Mouse (Mus musculus): ENCODE data around the gene Bex3.

The Bex3 gene

DNA sequence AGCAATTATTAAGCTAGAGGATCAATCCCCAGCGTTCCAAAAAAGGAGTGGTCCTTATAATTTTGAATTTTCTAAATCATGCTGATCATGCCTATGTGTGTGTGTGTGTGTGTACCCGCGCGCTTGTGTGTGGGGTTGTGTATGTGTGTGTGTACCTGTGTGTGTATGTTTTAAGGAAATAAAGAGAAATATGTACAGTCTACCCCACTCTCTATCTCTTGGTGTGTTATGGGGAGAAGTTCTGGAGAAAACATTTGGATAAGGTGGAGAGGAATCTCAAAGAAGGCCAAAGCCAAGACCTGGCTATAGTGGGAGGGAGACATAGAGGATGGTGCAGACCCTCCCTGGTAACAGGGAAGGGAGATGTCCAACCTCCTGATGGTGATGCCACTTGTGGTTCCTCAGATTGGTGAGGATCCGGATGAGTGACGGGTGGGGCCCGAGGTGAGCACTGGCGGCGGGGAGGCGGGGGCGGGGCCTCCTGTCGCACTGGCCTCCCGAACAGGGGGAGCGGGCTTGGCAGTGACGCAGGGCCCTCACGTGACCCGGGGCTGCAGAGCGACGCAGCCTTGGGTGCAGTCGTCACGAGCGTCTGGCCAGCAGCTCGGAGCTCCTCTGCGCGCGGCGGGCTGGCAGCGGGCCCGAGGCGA, at the start of gene Bex3:
TSS of gene Bex3 (plus strand) at position 511 of the 650 bp plus-strand sequence.
- DNase-seq, result peak; percentile 61

DNA sequence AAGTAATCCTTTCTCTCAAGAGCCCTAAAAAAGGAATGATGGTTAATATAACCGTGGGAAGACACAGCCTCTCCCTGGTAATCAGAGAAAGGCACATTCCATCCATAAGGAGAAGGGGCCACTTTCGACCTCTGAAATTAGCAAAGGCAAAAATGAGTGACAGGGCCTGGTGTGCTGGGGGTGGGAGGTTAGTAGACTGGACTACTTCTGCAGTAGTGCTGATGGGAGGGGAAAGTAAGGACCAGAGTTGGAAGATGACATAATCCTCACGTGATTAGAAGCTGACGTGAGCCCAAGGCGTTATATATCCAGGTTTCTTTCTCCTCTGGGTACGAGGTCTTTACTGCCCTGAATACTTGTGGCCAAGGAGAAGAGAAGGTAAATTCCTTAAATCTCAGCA, 46.3 kb upstream of the Bex3 start:
- DNase-seq, result no peak

DNA sequence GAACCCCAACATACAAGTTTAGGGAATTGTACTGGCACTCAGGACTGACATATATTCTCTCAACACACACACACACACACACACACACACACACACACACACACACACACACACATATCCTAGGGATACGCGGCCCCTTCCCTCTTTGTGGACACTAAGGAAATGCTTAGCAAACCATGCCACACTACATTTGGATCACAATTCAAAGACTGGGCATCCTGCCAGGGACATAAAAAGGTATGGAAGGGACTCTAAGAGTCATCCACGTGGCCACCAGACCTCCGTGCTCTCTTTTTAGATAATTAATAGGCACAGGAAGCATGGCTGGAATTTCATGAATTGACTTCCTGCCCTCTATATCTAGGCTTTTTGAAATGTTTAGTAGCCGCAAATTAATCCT, 42.3 kb upstream of the Bex3 start:
- DNase-seq, result peak; percentile 49

DNA sequence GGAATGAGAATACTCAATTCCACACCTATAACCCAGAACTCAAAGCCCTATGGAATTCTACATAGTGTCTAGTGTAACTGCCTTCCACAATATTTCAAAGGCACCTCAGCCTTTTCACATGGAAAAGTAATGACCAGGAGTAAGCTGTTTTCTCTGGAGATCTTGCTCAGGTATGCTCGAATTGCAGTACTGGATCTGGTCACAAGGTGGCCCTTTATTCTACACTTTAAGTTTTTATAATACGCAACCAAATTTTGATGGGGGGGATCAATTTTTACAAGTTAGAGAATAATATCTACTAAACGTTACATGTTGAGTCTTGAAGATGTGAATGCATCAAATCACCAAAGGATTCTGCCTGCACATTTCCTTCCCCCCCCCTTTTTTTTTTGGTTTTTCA, 31.9 kb upstream of the Bex3 start:
- DNase-seq, result peak; percentile 66

DNA sequence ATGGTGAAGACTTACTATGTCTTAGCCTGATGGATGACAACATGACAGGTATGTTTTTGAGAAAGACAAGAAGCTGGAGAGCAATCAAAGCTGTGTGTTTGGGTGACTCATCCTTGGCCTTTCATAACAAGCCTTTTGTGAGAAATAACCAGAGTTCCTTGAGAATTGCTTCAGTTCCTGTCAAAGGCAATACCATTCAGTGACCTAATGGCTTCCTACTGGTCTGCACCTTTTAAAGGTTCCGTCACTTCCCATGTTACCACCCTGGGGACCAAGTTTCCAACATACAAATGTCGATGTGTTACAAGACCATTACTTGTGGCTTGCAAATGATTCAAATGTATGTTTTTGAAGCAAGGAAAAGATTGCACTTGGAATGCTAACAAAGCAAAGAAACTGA, 26.9 kb upstream of the Bex3 start:
- no peak for DNase-seq

DNA sequence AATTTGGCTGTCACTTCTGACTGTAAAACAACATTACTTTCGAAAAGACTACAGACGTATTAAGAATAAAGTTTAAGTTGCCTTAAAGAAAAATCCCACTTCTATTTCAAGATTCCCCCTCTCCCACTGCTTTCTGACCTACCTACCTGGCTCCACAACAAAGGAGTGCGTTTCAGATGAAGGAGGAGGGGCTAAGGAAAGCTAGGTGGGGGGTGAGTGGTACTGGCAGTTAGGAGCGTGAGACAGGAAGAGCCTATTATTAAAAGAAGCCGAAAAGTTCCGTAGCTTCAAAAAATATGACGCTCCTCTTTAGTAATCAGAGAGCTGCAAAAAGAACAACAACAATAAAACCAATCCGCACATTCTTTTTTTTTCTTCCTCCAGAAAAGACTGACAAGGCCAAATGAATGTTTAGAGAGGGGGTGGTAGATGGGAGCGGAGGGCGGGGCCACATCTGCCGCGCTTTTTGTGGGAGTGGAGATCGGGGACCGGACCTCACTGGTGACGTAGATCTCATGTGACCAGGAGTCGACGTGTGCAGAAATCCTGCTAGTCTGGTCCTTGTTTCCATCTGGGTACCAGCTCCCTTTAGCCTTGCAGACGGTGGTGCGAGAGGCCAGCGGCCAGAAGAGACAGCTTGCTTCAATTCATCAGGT, 25.4 kb upstream of the Bex3 start, which contains the start of gene Tceal9:
TSS of gene Tceal9 (plus strand) at position 506 of the 656 bp plus-strand sequence.
- peak; percentile 88 for DNase-seq

DNA sequence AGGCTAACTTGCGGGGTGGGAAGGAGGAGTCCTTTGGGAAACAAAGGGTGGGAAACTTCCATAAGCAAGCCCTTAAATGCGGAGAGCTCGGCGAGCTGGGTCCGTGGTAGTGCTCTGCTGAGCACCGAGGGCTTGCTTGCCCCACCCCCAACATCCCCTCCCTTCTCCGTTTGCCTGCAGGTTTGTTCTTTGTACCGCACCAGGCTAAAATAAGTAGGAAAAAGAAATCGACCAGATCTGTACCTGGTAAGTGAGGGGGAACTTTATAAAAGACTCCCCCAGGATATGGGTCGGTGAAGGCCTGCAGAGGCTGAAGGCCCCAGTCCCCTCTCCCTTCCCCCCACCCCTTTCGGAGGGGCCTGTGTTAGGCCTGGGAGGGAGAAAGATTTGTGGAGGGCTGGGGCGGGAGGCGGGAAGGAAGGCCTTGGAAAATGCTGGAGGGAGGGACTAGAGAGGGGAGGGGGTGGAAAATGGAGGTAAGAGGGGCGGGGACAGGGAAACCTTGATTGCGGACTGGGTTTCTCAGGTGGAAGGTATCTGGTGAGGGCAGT, 24.5 kb upstream of the Bex3 start:
- peak; percentile 58 for DNase-seq

DNA sequence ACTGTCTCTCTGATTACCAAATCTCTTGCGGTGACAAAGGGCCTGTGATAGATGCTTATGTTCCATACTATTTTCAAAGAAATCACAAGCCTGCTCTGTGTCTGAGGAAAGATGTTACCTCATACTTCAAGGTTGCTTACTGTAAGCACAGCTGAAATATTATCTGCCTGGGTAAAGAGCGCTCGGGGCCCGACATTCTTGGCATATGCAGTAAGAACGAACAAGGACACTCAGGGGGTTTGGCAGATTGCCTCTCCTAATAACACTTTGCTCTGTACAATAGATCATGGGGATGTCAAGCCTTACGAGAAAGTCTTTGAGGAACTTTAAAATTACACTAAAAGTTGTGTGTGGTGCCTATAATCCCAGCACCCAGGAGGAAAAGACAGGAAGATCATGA, 21.2 kb upstream of the Bex3 start:
- DNase-seq, result no peak

DNA sequence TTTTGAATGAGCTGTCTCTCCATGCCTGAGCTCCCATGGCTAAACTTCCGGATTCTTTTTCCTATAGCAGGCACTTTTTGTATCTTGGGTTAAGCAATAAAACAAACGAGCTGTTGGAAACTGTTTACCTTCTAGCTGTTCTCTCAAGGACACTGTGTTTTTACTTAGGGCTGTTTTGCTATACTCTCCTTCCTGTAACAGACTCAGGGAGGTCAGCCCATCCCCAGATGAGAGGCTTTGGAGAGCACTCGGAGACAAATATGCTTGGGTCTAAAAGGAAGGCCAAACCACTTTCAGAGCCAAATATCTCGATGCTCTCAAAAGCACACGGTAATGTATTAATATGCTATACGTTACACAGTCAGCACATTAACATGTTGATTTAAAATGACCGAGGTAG, 20.4 kb upstream of the Bex3 start:
- DNase-seq, result no peak

DNA sequence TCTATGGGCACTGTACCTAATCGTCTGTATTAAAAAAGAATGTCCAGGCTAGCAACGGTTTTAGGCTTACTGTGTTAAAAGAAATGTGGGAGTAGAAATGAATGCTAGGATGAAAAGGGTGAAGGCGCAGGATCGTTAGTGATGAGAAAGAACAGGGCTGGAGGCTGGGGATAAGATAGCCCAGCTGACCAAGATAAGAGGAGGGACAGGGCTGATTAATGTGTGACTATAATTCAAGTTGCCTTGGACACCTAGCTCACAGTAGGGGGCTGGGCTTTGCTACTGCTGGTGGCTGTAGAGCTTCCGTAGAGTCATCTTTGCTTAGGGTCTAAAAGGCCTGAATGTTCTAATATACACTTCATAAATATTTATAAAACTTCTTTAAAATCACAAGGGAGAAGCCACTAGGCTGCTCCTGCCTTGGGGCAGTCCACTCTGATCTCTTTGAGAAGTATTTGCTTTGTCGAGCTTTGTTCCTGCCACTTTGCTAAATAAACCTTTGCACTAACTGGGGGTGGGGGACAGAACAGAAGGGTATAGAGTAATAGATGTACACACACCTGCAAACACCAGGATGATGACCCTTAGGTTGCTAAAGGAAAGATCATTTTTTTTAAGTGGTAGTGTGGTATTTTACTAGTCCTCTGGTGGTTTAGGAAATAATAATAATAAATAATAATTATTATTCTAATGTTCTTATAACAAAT, 17.9 kb upstream of the Bex3 start:
- no peak for DNase-seq

DNA sequence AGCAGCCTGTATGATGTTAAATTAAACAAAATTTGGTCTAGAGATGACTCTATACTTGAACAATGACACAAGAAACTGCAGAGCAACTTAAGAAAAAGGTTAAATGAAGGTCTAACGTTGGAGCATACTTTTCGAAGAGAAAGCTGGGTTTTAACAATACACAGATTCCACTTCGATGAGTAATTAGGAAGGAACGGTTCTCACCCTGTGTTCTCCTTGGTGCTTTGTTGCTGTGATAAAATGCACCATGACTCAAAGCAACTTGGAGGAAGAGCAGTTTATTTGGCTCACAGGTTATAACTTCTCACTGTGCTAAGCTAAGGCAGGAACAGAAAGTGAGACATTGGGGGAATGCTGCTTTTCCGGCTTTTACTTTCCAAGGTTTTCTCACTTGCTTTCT, 2.3 kb upstream of the Bex3 start:
- no peak for DNase-seq

DNA sequence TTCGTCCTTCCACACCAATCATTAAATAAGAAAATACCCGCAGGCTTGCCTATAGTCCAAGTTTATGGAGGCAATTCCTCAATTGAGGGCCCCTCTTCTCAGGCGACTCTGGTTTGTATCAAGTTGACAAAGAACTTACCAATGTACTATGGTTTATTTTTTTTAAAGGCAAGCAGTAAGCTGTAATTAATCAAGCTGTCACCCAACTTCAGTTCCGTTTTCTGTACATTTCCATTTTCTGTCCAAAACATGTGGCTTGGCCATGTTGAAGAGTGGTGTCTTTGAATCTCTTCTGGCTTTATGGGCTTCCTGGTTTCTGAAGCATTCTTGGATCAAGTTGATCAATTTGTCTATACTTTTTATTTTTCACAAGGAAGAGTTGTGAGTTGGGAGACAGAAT, 1.9 kb upstream of the Bex3 start:
- DNase-seq, result no peak

DNA sequence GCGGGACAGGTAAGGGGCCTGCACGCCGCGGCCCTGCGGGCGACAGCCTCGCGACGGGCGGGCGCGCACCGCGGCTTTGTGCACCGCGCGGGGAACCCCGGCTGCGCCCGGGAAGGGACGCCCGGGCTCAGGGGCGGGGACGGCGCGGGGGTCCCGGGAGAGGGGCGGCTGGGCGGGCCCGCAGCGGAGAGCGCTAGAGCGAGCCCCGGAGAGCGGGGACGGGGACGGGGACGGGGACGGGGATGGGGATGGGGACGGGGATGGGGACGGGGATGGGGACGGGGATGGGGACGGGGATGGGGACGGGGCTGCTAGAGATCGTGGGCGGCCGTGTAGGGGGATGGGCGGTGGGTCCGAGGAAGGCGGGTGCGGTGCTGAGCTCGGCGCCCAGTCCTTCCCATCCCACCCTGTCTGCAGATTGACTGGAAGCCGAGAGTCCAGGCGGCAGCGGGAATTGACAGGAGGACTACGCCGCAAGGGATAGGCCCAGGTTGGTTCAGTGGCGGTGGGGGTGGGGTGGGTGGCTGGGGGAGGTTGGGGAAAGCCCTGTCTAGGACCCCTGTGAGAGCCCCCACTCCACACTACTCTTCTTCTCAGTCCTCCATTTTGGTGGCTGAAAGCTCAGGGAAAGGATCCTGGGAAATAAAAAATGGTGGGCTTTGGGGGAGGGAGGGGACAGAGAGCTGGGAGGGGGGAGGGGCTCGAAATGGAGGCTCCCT, 499 bp downstream of the Bex3 start:
- DNase-seq, result peak; percentile 19

DNA sequence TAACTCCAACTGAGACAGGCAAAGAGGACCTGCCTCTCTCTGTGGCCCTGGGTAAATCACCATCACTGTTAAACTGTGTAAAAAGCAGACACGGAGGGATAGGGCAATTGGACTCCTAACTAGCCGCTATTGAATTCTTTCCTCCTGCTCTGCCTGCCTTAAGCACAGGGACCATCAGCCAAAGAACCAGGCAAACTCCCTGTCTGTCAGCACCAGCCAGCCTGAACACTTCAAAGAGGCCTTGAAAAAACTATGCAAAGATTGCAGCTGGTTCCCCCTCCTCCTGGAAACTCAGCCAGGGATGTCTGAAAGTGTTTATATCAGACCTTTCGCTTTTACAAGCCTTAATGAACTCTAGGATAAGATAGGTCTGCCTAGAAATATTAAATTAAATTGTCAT, 4.5 kb downstream of the Bex3 start:
- DNase-seq, result no peak

DNA sequence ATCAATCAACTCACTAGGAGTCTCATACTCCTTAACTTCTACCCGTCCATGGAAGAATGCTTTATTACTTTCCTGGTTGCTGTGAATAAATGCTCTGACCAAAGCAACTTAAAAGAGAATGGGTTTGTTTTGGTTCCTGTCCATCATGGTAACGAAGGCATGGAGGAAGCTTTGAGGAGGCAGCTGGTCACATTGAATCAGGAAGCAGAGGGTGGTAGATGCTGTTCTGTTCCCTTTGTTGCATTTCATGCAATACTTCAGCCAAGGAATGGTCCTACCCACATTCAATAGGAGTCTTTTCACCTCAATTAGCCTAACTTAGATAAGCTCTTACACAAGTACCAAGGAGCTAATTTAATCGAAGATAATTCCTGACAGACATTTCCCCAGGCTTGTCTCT, 5.3 kb downstream of the Bex3 start:
- DNase-seq, result no peak

DNA sequence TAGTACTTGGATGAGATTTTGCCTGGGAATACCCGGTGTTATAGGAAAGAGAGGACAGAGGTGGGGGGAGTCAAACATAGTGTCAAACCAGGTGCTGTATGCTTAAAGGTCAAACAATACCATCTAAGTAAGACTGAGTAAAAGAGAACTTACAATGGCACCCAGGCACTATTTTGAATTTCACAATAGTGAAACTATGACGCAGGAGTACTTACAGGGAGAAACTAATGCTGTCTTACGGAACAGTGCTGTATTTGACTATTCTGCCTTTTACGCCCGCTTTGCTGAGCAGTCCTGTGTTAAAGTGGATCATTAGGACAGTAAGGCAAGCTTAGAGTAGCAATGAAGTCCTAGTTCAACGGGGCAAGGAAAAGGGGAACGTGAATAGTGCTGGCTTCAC, 7.5 kb downstream of the Bex3 start:
- DNase-seq, result no peak

DNA sequence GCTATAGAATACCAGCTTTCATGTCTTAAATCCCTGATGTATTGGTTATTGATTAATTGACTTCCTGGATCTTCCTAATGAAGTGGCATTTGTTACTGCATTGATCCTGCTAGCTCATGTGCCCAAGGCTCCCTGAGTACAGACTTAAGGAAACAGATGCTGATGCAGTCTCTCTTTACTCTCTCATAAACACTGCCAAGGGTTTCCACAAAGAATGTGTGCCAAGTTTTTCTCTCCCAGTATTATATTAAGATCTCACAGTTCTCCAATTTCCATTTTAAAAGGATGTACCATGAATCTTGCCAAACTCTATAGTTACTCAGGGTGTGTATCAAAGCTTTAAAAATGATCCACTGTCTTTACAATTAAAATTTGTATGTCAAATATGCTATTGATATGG, 8.3 kb downstream of the Bex3 start:
- no peak for DNase-seq

DNA sequence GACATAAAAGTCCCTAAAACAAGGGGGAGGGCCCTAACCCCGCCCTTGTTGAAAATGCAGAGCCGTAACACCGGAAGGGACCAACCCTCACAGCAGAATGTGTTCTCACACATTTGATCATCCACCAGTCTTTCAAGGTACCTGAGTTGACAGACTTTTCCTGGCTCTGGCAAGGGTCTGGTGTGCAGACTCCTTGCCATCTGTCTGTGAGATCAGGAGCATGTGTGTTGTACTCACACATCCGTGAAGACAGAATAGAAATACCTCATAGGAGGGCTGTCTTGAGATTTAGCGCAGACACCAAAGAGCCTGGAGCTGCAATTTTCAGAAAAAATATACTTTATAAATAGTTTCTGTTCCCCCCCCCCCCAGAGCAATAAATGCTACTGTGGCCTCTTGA, 9.4 kb downstream of the Bex3 start:
- DNase-seq, result no peak

DNA sequence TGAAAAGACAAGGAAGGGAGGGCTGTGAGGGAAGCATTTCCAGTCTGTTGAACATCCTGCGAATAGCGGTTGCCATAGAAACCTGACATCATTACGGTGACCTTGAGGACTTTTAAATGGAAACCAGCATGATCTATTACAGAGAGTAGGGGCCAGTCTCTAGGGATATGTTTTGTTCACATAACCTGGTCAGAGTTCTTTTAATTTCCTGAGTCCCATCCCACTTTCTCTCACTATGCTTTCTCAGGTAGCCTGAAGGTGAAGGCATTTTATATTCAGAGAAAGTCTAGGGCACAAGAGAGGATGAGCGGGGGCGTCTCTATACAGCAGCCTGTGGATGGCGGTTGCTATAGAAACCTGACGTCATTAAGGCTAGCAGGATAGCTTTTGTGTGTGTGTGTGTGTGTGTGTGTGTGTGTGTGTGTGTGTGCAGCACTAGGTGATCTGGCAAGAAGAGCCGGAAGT, 20.8 kb downstream of the Bex3 start:
- DNase-seq, result peak; percentile 10

DNA sequence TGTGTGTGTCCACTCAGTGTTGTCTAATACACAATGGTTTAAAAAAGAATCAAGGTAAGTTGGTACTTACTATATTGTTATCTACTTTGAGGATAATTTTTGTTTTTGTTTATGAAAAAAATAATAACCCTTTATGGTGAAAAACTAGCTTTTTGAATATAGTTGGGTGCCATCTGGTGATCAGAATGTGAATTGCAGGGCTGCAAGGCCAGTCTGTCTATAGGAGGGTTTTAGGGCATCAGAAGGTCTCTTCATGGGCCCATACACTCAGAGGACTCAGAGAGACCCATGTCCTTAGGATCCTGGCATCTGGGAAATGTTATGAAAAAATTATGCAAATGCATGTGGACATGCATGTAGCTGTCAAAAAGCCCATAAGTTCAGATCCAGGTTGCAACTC, 34.2 kb downstream of the Bex3 start:
- DNase-seq, result peak; percentile 66

DNA sequence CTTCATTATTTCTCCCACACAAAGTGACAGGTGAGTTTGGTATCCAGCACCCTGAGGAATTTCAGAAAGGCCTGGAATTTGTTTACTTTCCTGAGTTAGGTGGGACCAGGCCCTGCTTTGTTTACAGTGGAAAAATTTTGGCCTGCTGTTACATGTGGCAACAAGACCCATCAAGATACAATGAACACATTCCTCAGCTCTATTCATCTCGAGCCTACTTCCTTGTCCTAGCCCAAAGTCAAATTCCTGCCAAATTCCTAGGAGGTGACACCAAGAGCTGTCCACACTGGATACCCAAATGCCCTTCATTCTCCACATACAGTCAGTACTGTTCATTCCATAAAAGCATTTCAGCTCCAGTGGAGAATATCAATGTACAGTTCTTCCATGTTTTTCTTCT, 36.1 kb downstream of the Bex3 start:
- DNase-seq, result no peak

DNA sequence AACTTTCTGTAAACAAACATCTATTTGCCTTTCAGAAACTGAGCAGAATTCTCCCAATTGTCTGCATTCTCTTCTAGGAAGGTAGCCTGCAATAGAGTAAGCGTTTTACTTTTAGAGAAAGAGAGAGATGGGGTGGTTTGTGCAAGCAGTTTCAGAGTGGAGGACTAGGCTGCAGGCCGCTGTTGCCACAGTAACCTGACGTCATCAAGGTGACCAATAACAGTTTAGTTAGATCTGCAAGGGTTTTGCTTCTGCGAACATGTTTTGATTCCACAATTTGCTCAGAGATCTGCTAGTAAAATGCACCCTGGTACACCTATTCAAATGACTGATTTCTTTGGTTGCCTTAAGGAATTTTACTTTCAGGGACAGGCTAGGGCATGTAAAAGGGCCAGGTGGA, 43.2 kb downstream of the Bex3 start:
- DNase-seq, result peak; percentile 16

Measured in kidney, postnatal 10 days (tissue).